Mouse (Mus musculus): ENCODE results near the gene Asap2.

Asap2 gene

GRCm38 (mm10) chr12:21209273-21209672 is 219.0 kb downstream of the Asap2 start:
- no peak for DNase-seq (ENCODE audit: low read depth, low spot score)

DNA sequence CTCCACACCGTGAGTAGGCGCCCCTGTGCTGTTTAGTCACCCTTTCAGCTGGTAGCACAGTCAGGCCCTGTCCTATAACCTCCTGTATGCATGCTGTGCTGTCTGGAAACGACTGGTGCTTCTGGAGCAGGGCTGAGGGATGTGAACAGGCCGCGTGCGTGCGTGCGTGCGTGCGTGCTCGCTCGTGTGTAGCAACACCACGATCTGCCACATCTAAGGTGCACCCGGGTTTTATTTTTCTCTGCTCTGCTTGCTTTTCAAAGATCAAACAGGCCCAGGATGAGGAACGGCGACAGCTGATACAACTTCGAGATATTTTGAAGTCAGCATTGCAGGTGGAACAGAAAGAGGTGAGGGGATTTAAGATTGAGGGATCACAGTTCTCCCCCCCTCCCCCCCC is 222.6 kb downstream of the Asap2 start:
- DNase-seq (ENCODE audit: low read depth, low spot score) = no peak

DNA sequence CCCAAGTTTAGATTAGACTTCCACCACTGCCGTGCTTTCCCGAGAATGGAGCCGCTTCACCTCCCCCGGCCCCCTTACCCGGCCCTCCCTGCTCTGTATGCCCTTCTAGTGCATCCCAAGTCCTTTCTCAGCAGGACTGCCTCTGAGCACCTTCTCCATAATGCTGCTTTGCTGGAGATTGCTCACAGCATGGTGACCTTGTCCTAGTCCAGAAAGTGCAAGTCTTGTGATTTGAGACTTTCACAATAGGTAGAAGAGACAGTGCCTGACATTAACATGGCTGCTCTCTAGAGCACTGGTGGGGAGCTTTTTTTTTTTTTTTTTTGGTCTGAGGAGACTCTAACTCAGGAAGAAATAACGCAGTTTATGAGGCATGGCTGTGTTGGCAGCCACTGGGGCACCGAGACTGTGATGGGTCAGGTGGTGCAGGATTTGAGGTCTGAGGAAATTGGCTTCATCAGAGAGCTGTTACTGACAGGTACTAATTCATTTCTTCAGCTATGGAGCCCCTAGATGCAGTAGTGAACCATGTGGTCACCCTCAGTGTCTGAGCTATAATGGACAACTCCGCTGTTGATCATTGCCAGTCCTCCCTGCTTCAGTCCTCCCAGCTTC is 224.4 kb downstream of the Asap2 start:
- DNase-seq (ENCODE audit: low read depth, low spot score) = no peak

- DNase-seq (ENCODE audit: low read depth, low spot score) = no peak
Observed at GRCm38 (mm10) chr12:21217776-21218444, 227.7 kb downstream of the Asap2 start.

DNA sequence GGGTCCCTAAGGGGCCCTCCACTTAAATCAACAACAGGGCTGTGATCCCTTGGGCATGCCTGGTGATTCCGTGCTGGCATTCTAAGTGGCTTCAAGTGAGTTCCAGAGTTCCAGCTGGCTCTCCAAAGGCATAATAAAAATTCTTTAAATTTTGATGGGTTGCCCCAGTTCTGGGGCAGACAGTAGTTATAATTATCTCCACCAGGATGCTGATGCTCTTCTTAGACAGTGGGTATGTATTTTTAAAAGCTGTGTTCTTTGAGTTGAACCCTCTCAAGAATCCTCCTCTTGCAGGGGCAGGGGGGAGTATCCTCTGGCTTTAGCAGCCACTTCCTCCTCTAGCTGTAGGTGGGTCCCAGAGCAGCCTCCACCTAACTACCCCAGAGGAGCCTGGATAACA is 230.3 kb downstream of the Asap2 start:
- no peak for DNase-seq (ENCODE audit: low read depth, low spot score)

DNA sequence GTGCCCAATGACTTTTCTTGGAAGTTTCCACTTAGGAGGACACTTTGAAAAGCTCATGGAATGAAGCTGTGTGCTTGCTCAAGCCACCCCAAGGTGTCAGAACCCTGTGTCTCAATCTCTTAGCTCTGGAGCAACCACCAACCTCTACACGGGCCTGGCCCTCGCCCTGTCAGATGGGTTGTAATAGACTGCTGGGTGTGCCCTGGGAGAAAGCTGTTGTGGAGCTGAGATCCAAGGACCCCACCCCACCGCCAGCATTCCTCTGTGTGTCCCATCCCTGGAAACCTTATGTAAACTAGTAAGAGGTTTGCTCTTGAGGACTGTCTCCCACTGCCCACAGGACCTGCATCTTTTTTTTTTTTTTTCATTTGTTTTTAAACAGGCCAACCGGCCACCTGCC is 233.7 kb downstream of the Asap2 start:
- no peak for DNase-seq (ENCODE audit: low read depth, low spot score)

GRCm38 (mm10) chr12:21225358-21225757 is 235.1 kb downstream of the Asap2 start:
- no peak for DNase-seq (ENCODE audit: low read depth, low spot score)

GRCm38 (mm10) chr12:21226316-21226715 is 236.1 kb downstream of the Asap2 start:
- DNase-seq (ENCODE audit: low read depth, low spot score) = no peak

- DNase-seq (ENCODE audit: low read depth, low spot score) = no peak
Observed at GRCm38 (mm10) chr12:21227076-21227980, 237.1 kb downstream of the Asap2 start.

DNA sequence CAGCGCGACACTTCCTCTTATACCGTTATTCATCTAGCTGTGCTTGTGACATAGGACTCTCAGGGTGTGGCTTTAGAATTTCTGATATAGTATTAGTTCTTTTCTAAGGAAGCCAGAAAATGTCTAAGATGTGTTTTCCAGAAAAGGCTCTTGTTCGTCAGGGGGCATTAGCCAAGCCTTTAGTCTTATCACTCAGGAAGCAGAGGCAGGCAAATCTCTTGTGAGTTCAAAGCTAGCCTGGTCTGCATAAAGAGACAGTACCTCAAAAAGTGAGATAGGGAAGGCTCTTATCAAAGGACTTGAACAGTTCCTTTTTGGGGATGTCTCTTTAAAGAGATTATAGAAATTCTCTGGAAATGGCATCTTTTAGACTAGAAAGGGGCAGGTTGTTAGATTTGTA is 238.4 kb downstream of the Asap2 start:
- DNase-seq (ENCODE audit: low read depth, low spot score) = no peak

GRCm38 (mm10) chr12:21229076-21229918 is 239.0 kb downstream of the Asap2 start:
- DNase-seq (ENCODE audit: low read depth, low spot score) = no peak

DNA sequence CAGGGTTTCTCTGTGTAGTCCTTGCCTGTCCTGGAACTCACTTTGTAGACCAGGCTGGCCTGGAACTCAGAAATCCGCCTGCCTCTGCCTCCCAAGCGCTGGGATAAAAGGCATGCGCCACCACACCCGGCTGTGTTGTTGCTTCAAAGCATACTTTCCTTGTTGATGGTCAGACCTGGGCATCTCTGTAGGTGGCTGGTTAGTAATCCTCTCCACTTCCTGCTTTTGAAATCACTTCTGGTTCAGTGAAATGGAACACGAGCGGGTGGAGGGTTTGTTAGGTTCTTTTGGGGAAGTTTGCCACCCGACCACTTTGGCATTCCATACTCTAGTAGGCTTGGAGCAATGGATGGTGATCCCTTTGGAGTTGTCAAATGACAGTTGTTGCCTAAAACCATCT is 243.5 kb downstream of the Asap2 start:
- no peak for DNase-seq (ENCODE audit: low read depth, low spot score)

DNA sequence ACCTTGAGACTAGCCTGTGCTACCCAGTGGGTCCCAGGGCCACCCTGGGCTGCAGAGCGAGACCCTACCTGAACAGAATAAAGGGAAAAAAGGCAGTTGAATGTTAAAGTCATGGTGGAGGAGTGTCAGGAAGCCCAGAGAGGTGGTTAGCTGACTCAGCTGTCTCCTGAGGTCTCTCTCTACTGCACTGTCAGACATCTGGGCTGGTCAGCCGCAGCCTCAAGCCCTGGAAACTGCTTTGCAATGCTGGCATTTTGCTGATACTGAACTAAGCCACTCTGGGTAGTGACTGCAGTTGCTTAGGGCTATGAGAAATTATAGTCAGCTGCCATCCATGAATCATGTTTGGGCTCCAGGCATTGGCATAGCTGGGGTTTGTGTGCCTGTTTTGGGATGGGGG is 244.3 kb downstream of the Asap2 start:
- DNase-seq (ENCODE audit: low read depth, low spot score) = no peak

DNA sequence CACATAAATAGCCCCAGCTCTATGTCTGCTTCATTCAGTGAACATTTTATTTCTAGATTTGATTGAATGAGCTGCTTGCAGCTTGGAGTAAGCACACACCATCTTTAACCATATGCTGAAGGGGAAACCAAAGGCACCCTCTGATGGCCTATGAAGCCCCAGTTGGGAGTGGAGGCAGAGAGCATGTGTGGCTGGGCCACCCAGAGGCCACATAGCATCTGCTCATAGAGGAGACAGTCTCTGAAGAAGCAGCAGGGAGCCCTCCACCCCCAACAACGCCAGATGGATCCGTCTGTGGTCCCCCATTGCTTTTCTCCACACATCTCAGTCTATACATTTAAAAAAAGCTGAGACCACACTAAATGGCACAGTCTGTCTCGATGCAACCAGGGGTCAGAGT is 251.7 kb downstream of the Asap2 start:
- no peak for DNase-seq (ENCODE audit: low read depth, low spot score)

- no peak for DNase-seq (ENCODE audit: low read depth, low spot score)
Observed at GRCm38 (mm10) chr12:21244375-21244960, 254.2 kb downstream of the Asap2 start.

DNA sequence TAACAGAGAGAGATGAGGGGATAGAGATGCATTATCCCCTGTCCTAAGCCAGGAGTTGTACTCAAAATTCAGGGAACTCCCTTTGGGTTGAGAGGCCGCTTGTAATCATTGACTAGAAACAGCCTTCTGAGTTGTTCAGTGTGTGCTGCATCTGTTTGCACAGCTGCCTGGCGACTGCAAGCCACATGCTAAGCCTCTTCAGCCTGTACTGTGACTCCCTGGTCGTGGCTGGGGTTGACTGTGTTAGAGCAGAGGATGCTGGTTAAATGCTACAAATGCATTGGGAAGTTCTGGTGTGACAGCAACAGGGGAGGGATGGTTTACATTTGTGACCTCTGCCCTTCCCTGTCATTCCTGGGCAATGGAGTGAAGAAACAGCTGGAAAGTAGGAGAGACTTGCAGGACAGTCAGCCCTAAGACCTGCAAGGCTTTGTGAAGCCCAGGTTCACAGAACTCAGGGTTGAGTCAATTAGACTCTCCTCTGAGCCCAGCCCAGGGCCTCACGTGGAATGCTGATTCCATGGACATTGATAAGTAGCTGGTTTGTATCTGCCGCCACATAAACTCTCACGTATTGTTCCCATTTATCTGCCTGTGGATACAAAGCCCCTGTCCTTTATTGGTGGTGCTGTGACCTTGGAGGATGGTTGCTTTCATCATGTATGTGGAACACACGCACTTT is 257.6 kb downstream of the Asap2 start:
- DNase-seq (ENCODE audit: low read depth, low spot score) = no peak

- DNase-seq (ENCODE audit: low read depth, low spot score) = no peak
Observed at GRCm38 (mm10) chr12:21260494-21261256, 270.4 kb downstream of the Asap2 start.

GRCm38 (mm10) chr12:21261521-21261920 is 271.3 kb downstream of the Asap2 start:
- no peak for DNase-seq (ENCODE audit: low read depth, low spot score)

DNA sequence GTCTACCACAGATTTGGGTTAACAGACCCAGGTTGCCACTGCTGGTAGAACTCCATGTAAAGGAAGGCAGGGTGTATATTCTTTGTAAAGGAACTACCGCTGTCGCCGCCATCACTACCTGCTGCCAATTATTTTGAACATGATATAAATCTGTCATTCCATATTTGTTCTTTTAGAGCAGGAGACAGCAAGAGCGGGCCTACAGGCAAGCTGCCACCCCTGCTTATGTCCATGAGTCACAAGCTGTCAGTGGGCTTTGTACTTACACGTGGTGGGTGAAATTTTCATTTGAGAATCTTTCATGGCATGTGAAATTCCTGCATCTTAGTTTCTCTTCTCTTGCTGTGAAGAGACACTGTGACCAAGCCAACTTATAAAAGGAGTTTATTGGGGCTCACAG is 273.0 kb downstream of the Asap2 start:
- DNase-seq (ENCODE audit: low read depth, low spot score) = no peak

DNA sequence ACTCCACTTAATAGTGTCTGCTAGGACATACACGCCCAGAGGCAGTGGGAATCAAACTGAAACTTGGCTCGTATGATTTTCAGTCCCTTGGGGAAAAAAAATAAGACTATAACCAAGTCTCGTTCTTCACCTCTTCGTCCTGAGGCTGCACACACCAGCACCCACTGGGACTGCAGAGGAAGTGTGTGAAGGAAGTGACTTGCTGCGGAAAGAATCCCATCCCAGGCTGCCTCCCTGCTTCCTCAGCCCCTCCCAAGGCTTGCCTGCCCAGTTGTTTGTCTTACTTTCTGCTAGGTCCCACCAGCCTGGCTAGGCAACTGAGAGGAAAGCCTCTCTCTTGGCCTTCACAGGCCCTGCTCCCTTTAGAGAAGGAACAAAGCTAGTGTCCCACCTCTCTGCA is 274.0 kb downstream of the Asap2 start:
- no peak for DNase-seq (ENCODE audit: low read depth, low spot score)

All from retina, postnatal 7 days (tissue).